Mouse (Mus musculus): ENCODE measurements around the gene Capzb. TPM values are rescaled to one million over a fixed set of nuclear protein-coding genes. Genes with fewer than 3 reads are reported as not detected.

The Capzb gene
- total RNA-seq (2022), result 100 to 1,000 TPM; 357 to 412 (median 388) TPM

DNA sequence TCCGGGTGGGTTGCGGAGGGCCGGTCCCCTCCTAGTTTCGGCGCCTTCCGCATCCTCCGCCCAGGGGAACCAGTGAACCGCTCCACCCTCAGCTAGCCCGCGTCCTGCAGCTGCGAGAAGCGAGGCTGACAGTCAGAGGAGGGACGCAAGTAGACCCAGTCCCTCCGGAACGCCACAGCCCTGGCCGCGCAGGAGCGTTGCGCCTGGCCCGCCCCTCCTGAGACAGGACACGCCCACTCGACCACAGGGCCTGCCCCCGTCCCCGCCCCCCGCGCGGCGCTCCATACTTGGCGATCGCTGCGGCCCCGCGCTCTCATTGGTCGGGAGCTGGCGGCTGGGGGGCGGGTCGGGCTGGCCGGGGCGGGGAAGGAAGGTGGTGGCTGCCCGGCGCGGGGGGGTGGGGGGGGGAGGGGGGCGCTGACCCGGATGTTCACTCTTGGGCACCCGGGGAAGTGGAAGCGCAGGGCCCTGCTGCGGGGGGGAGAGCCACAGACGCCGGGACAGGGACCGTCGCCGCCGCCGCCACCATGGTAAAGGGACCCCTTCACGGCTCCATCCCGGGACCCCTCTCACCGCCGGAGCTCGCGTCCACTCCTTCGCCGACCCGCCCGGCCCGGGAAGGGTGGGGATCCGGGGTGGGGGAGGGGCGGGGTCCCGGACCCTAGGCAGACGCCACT, at the start of gene Capzb:
Gene Capzb (plus strand): TSS at position 401 of the 677 bp plus-strand sequence.
- peak; percentile 91 for DNase-seq

DNA sequence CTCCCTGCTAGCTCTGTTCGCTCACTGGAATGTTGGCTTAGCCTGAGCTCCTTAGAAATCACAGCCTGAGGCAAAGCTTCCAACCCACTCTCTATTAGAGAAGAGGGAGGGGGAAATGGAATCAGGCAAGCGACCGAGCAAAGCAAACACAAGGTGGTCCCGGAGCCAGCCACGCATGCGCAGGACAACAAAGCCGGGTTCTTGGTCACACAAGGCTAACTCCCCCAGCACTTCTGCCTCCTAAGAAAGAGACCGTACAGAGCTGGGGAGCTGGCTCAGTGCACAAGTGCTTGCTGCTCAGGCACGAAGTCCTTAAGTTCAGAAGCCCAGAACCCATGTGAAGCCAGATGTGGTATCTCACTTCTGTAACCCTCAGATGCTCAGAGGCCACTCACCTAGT, 49.7 kb upstream of the Capzb start:
- DNase-seq, result no peak

DNA sequence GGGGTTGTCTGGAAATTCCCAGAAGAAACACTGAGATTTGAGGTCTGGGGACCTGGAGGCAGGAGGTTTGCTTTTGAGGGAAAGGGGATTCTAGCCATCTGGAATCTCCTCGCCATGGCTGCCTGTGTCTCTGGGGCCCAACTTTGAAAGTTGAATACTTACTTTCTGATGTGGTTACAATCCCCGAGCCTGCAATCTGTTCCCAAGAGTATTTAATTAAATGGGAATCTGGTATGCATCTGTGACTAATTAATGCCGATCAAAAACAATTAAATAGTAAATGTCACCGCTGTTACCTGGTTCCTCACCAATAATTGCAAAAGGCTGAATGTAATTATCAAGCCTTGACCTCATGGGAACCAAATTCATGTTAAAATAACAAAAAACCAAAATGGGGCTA, 48.1 kb upstream of the Capzb start:
- DNase-seq, result no peak

DNA sequence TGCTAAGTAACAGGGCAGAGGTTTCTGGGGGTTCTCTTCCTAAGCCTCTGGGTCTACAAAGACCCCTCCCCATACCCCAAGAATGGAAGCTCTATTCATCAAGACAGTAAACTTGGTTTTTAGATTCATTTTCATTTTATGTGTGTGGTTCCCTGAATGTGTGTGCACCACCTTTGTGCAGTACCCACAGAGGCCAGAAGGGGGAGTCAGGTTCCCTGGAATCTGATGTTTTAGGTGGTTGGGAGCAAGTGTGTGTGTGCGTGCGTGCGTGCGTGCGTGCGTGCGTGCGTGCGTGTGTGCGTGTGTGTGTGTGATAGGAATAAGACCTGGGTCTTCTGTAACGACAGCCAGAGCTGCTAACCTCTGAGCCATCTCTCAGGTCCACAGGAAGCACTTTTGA, 47.5 kb upstream of the Capzb start:
- DNase-seq, result no peak

DNA sequence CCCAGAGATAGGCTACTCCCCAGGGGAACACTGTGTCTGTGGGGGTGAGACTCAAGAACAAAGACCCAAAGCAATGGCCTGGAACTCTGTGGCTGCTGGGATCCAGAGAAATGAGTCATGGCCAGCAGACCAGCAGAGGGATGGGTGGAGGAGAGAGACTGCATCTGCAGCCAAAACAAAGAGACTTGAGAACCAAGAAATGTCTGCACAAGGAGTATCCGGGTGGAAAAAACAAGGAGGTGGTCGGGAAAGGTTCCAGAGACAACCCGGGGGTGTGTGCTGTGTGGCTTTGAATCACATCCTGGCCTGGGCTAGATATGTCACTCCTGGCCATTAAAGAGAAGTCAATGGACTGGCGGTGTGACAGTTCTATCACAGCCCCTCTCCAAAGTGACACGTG, 45.9 kb upstream of the Capzb start:
- DNase-seq, result no peak

DNA sequence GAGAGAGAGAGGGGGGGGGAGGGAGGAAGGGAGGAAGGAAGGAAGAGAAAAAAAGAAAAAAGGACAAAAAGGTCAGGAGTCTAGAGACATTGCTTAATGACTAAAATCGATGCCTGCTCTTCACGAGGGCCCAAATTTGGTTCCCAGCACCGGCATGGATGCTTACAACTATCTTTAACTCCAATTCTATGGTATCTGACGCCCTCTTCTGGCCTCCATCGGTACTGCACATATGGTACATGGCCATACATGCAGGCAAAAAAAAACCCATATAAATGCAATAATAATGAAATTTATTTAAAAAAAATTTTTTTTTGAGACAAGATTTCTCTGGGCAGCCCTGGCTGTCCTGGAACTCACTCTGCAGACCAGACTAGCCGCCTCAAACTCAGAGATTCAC, 41.3 kb upstream of the Capzb start:
- DNase-seq, result no peak

DNA sequence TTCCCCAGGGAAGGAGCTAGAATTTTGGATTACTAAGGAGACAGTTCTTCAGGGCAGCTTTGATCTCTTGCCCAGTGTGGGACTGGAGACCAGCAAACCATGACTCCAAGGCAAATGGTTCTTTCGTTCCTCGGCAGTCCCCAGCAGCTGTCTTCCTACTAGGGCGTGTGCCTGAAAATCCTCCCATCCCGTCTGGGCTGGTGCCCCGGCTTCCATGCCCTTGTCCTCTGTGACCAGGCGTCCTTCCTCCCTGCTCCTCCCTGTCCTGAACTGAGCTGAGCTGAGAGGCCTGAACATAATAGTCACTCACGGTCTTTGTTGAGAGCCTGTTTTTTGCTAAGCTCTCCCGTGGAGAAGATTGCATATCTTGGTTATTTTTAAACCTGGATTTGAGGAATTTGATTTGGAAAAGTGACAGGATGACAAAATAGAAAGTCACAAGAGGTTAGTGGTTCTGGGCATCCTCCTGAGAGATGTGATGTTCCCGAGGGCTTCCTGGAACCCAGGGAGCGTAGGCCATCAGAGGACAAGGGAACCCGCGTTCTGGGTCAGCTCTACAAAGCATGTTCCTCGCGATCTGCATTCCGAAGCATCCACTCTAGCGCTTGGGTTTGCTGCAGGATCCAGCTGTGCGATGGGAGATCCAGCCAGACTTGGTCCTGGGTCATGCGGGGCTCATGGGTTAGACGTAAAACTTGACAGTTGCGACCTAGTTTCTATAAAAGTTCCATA, 38.0 kb upstream of the Capzb start:
- no peak for DNase-seq

DNA sequence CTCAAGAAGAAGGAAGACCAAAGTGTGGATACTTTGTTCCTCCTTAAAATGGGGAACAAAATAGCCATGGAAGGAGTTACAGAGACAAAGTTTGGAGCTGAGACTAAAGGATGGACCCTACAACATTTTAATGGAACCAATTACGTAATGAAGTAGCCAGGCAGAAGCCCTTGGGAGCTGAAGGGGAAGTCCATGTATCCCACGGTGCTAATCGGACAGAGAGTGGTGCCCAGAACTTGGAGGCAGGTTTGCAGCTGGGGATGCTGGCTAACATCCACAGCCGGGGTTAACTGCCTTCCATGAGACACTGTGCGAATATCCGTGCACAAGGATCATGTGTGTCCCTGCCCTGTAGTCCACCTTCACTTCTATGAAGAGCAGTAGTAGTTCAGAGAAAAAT, 36.2 kb upstream of the Capzb start:
- DNase-seq, result no peak

DNA sequence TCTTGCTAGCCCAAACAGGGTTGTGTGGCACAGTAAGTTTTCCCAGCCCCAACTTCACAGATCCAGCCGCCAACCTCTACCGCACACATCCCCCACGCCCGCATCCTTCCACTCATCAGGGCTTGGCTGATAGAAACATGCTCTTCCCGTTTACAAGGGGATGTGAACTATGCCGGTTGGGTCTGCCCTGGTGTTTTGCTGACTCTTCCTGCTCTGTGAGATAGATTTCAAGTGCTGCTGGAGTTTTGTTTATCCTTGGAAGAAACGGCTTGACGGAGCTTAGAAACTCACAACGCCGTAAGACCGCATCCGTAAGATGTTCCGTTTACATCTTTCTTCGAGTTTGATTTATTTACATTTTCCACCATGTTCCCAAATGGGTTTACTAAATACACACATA, 34.3 kb upstream of the Capzb start:
- no peak for DNase-seq

DNA sequence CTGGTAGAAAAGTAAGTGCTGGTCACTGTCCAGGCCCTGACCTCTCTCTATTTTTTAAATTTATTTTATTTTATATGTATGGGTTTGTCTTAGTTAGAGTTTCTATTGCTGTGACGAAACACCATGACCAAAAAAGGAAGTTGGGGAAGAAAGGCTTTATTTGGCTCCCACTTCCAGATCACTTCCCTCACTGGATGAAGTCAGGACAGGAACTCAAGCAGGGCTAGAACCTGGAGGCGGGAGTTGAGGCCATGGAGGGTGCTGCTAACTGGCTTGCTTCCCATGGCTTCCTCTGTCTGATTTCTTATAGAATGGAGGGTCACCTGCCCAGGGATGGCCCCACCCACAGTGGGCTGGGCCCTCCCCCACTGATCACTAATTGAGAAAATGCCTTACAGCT, 31.6 kb upstream of the Capzb start:
- DNase-seq, result no peak

DNA sequence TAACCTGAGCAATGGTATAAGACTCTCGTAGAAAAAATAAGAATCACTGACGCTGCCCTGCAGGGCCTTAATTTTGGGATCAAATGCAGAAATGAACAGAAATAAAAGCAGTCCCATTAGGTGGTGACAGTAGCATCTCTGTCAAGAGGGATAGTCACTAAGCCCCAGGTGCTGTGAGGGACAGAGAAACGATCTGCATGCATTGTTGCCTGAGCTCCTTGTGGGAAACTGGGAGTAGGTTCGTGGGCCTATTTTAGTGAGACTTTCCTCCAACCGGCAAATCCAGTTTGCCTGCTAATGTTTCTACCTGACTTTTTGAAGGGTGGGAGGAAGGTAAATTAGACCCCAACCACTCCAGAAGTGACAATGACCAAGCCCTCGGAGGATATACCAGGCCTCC, 28.6 kb upstream of the Capzb start:
- no peak for DNase-seq

DNA sequence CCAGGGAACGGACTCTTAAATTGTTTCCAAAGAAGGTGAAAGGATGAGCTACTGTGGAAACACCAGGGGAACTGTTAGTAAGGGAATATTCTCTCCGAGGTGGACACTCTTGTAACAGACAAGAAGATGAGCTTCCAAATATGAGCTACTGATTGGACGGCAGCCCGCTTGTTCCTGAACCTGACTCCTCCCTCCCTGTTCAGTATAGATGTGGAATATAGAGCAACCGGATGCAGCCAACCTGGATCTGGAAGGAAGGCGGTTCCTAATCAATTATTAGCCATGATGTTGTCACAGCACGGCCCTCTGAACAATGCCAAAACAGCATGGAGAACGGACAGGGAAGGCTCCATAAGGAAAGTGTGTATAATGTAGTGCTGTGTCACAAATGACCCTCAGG, 27.4 kb upstream of the Capzb start:
- no peak for DNase-seq

DNA sequence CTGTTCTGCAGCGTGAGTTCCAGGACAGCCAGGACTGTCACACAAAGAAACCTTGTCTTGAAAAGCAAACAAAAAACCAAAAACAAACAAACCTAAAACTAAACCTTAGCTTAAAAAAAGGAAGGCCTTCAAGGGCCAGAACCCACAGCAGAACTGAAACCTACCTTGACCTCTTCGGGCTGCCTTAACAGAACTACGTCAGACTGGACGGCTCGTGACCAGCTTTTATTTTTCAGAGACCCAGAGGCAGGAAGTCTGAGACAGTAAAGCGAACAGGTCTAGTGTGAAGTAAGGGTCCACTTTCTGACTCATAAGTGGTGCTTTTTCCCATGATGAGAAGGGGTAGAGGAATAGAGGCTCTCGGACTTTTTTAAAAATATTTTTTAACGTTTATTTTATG, 26.5 kb upstream of the Capzb start:
- no peak for DNase-seq

DNA sequence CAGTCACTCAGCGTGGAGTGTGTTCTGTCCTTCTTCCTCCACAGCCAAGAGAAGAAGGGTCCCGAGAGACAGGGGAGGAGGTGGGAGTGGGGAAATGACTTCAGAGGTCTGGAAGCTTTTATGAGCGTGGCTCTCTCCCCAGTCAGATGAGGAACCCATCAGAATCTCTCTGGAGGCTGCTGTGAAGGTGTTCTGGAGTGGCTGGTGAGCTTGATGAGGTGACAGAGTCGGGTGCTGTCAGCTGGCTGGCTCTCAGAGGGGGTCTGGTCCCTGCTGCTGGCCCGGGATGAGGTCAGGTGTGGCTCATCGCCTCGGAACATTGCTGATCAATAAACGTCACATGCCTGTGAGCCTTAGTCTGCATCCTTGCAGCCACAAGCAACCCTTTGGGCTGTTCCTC, 25.6 kb upstream of the Capzb start:
- DNase-seq, result no peak

DNA sequence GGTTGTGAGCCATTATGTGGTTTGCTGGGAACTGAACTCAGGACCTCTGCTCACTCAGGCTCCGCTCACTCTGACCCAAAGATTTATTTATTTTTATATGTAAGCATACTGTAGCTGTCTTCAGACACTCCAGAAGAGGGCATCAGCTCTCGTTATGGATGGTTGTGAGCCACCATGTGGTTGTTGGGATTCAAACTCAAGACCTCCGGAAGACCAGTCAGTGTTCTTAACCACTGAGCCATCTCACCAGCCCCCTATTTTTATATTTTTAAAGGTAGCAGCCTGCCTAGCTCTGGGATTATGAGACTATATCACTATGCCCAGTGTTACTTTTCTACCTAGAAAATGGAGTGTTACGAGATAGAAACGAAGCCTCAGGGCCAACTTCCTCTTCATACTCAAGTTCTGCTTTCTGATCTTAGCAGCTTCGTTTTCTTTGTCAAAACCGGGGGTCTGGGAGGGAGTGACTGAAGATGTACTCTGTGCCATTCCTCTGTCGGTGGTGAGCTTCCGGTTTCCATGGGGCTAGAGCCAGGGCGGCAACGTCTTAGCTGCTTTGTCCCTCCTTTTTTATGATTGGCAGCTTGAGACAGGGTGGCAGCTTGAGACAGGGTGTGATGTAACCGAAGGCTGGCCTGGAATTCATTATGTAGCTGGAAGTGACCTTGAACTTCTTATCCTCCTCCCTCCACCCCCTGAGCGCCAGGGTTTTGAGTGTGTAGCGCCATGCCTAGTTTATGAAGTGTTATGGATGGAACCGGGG, 23.5 kb upstream of the Capzb start:
- DNase-seq, result peak; percentile 74

DNA sequence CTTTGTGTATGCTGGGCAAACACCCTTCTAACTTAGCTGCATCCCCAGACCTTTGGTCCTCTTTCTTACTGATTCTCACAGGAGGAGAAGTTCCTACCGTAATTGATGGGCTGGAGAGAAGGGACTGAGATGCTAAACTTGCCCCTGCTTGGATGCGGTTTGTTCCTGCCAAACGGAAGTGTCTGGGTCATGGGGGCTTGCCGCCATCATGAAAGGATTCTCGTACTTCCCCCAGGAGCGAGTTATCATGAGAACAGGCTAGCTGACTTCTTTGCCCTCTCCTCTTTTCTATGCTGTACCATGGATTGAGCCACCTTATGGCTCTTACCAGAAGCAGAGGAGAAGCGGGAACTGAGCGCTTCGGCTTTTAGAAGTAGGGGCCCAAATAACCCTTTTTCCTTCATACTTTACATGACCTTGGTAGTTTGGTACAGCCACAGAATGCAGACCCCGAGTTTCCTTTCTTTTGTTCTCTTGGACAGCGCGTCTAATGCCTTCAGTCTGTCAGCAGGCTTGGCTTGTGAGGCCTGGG, 22.9 kb upstream of the Capzb start:
- DNase-seq, result no peak

DNA sequence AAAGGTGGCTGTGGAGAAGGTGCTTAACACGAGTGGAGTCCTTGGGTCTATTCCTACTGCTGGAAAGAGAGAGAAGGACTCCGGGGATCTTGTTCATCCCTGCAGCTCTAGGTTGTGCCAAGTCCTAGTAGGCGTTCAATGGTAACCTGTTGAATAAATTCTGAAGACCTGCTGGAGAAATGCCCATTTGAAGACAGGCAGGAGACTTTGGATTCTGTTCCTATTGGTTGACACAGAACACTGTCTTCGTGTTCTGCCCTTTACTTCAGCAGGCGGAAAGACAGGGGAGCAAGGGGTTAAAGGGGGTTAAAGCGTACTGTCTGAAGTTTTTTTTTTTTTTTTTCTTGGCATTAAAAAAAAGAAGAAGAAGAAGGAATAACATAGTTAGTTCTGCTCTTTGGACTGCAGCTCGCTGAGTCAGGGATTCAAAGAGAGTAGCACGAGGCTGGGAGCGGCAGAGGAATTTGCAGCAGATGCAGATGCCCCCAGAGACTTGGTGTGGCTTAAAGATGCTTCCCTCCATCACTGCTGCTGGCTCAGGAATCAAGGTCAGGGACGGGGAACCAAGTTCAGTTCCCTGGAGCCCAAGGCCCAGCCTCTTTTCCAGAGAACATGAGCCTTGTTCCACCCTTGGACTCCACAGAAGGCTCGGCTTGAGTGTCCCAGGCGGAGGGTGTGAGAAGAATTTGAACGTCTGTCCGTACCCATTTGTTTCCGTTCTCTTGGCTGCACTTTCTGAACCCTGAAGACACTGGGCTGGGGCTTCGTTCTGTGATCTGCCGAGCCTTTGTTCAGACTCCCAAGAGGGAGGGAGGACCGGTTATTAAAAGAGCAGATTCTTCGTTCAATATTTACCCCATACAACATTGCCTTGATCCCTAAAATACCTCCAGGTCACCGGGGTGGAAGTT, 17.4 kb upstream of the Capzb start:
- no peak for DNase-seq

DNA sequence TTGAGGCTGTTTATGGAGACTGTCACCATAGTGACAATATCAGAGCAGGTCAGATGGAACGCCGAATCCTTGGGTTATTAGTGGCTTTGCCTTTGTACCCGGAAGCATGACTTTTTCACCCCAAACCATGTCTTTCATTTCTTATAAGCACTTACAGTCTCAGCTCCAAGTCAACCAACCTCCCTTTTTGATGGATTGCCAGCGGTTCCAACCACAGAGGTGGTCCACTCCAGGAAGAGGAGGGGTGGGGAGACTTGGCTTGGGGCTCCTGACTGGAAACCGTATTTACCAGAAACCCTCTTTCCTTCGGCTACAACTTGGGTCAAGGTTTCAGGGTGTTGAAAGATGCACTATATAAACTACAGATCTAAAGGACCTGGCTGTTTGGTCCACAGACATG, 16.7 kb upstream of the Capzb start:
- no peak for DNase-seq

DNA sequence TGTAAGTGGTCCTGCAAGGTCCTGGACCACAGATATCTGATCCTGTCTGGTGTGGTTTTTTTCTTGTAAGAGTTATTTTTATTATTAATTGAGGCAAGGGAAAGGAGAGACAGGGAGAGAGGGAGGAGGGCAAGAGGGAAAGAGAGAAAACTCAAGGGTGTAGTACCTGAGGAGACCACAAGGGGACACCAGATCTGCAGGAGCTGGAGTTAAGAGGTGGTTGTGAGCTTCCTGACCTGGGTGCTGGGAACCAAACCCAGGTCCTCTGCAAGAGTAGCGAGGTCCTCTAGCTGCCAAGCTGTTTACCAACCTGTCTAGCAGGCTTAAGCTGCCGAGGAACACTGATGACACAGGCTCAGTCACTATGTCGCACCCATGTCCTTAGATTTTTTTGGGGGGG, 14.8 kb upstream of the Capzb start:
- DNase-seq, result no peak

DNA sequence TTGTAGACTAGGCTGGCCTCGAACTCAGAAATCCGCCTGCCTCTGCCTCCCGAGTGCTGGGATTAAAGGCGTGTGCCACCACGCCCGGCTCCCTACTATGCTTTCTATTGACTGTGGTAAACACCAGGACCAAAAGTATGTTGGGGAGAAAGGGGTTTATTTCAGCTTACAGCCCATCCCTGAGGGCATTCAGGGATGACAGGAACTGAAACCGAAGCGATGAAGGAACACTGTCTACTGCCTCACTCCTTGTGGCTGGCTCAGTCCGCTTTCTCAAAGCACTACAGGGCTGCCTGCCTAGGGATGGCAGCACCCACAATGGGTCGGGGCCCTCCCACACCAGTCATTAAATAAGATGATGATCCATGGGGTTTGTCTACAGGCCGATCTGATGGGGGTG, 14.3 kb upstream of the Capzb start:
- no peak for DNase-seq

DNA sequence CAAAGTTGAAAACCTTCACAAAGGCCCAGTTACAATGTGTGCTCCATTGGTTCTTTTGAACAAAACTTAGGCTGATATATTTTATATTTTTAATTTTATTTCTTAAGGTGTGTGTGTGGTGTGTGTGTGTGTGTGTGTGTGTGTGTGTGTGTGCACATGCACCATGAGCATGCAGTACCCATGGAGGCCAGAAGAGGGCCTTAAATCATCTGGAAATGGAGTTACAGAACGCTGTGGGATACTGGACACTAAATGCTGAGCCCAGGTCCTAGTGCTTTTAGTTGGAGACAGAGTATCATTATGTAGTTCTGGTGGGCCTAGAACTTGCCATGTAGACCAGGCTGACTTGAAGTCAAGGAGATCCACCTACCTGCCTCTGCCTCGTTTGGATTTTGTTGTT, 13.5 kb upstream of the Capzb start:
- no peak for DNase-seq

All from adrenal gland, adult 8-10 months (tissue).